In the genomic region with DNA sequence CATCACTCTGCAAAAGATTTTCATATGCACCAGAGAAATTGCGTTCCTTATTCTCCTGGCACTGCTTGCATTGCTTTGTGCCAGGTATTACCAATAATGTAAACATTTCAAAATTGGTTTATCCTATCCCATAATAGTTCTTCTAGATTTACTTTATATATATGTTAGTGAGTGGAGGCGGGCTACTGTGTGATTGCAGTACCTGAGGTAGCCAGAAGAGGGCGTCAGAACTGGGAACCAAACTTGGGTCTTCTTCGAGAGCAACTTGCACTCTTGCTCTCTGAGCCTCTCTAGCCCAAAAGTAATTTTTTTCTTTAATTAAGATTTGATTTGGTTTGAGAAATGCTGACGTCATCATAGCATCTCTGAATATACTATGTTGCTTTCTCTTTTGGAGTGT, we compare ENCODE assay signal across 19 mouse cellular contexts.
A peak's percentile ranks its signal among the peaks of the same experiment; 100 is the strongest.
DNase-seq lines count a peak whose midpoint lies in the region; ATAC-seq and TF ChIP-seq lines count a peak whose summit lies in the region.
"Had no signal": no experiment of that assay in that cellular context is flagged by ENCODE, and none has a peak within 500 bp of the region (broad histone marks: within the 10 kb centered on the region; RNA-seq: fewer than 3 reads in every experiment).

No protein-coding gene starts in this region.

- no peak for DNase-seq in gastrocnemius, adult 2 months
- DNase-seq in gastrocnemius, postnatal 14 days = no peak
- DNase-seq in liver, adult 2 months (ENCODE audit: extremely low read depth, low read depth, low spot score) = no peak
- no peak for DNase-seq in liver, embryonic 11.5 days (ENCODE audit: low spot score)
- DNase-seq in thymus, postnatal 4 days = peak; percentile 40
- DNase-seq in thymus, postnatal 10 days (ENCODE audit: low spot score in 2 of 2) = no peak
- DNase-seq in MN1 (ENCODE audit: low spot score) = no peak
- DNase-seq: adrenal gland, adult 2 months; cerebellum, adult 18-20 months; cerebellum, postnatal 36 days; kidney, adult 9 months; kidney, postnatal 4 days; midbrain, embryonic 14.5 days; retina, postnatal 1 day had no signal

- ATAC-seq in liver, embryonic 11.5 days (replicated peaks; ENCODE audit: low FRiP score) = no peak
- no peak for ATAC-seq in activated CD4-positive, CD25-positive, alpha-beta regulatory T cell, adult 4 months
- ATAC-seq: forebrain, embryonic 13.5 days had no signal

- peak; percentile 58 for TF ChIP-seq CTCF in gastrocnemius, adult 2 months (IDR thresholded peaks at IDR 0.05)
- TF ChIP-seq CTCF in liver, adult 2 months (IDR thresholded peaks at IDR 0.05; ENCODE audit: low read depth, low read length) = peak; percentile 29; the same call in 1 of the 2 replicates

- intact Hi-C loops in gastrocnemius, adult 2 months (cut with DNase I) = no loop called here
- intact Hi-C loops in gastrocnemius, postnatal 14 days (cut with DNase I; ENCODE audit: low total_unique reads) = no loop called here

- WGBS in liver, adult 2 months = 75% methylated on average over 5 of the region's 5 CpGs
- 70% methylated on average over 5 of the region's 5 CpGs for WGBS in liver, embryonic 11.5 days

- no peaks in the 10 kb centered on the region for H3K9me3 ChIP-seq in liver, embryonic 11.5 days (ENCODE audit: control insufficient read depth, low read length)
- H3K9me3 ChIP-seq: hindbrain, embryonic 15.5 days; limb, embryonic 10.5 days had no signal

- H3K4me2 ChIP-seq in liver, embryonic 11.5 days = no peak overlapping the region
- H3K4me2 ChIP-seq: forebrain, embryonic 13.5 days; heart, embryonic 11.5 days; hindbrain, embryonic 15.5 days had no signal

- no peak overlapping the region for H3K27ac ChIP-seq in gastrocnemius, adult 2 months
- no peak overlapping the region for H3K27ac ChIP-seq in liver, adult 2 months (replicated peaks; ENCODE audit: insufficient read depth, low read depth, low read length)
- no peak overlapping the region for H3K27ac ChIP-seq in liver, embryonic 11.5 days (ENCODE audit: low read depth, low read length)
- H3K27ac ChIP-seq: forebrain, embryonic 13.5 days; hindbrain, embryonic 15.5 days; limb, embryonic 10.5 days had no signal

- no peaks in the 10 kb centered on the region for H3K27me3 ChIP-seq in liver, adult 2 months (ENCODE audit: control insufficient read depth, insufficient read depth, low read length)
- no peaks in the 10 kb centered on the region for H3K27me3 ChIP-seq in liver, embryonic 11.5 days (replicated peaks; ENCODE audit: control insufficient read depth, insufficient read depth, low read length)
- H3K27me3 ChIP-seq: hindbrain, embryonic 15.5 days had no signal

- no peak overlapping the region for H3K4me3 ChIP-seq in gastrocnemius, adult 2 months
- H3K4me3 ChIP-seq in liver, adult 2 months (ENCODE audit: insufficient read depth, low read depth, low read length) = no peak overlapping the region
- H3K4me3 ChIP-seq in liver, embryonic 11.5 days (ENCODE audit: low read depth, low read length) = no peak overlapping the region
- H3K4me3 ChIP-seq: forebrain, embryonic 13.5 days; hindbrain, embryonic 15.5 days; limb, embryonic 10.5 days had no signal

- no peaks in the 10 kb centered on the region for H3K4me1 ChIP-seq in liver, adult 2 months (ENCODE audit: control insufficient read depth, insufficient read depth, low read length)
- no peaks in the 10 kb centered on the region for H3K4me1 ChIP-seq in liver, embryonic 11.5 days (replicated peaks; ENCODE audit: control insufficient read depth, insufficient read depth, low read length)
- H3K4me1 ChIP-seq: forebrain, embryonic 13.5 days; hindbrain, embryonic 15.5 days had no signal

- no peak overlapping the region for H3K9ac ChIP-seq in liver, adult 2 months (ENCODE audit: low read depth, low read length)
- H3K9ac ChIP-seq in liver, embryonic 11.5 days (ENCODE audit: low read depth, low read length) = no peak overlapping the region
- H3K9ac ChIP-seq: forebrain, embryonic 13.5 days; hindbrain, embryonic 15.5 days had no signal

- H3K36me3 ChIP-seq in liver, adult 2 months (ENCODE audit: control insufficient read depth, insufficient read depth, low read length) = no peaks in the 10 kb centered on the region
- H3K36me3 ChIP-seq in liver, embryonic 11.5 days (ENCODE audit: control insufficient read depth, insufficient read depth, low read length) = no peaks in the 10 kb centered on the region
- H3K36me3 ChIP-seq: hindbrain, embryonic 15.5 days; limb, embryonic 10.5 days had no signal

- H3K79me2 ChIP-seq in liver, adult 2 months (ENCODE audit: control insufficient read depth, insufficient read depth, low read length) = no peaks in the 10 kb centered on the region

- no peak for TF ChIP-seq POLR2A in liver, adult 2 months (IDR thresholded peaks at IDR 0.05; ENCODE audit: extremely low read depth, insufficient read depth, low read length)
